Mouse (Mus musculus) midbrain, embryonic 11.5 days (tissue): ENCODE data around the gene 2200002J24Rik. TPM values are rescaled to one million over a fixed set of nuclear protein-coding genes. Genes with fewer than 3 reads are reported as not detected.

Experiments used
- ATAC-seq: fragments of 200-750 bp; cut with Nextera tagmentation; 2 replicates; pipeline ENCODE4 v1.8.0; 2017; ENCODE audit warnings: moderate TSS enrichment, moderate library complexity; ENCODE audit not compliant: low FRiP score
- DNase-seq: peaks from one replicate; pipeline ENCODE4 v3.0.0; 2015; ENCODE audit warnings: low spot score; ENCODE audit errors: missing footprints
- H3K27ac ChIP-seq: fragments of 300-500 bp; sonication (generic); 2 replicates; pipeline ENCODE4 v1.5.1; 2014; ENCODE audit warnings: low read depth, low read length
- H3K27me3 ChIP-seq: fragments of 300-500 bp; sonication (generic); 2 replicates; pipeline ENCODE4 v1.6.1; 2014; ENCODE audit warnings: mild to moderate bottlenecking, low read length, moderate library complexity, mixed read lengths; ENCODE audit not compliant: control insufficient read depth, insufficient read depth
- H3K36me3 ChIP-seq: fragments of 300-500 bp; sonication (generic); 2 replicates; pipeline ENCODE4 v1.6.1; 2014; ENCODE audit warnings: mild to moderate bottlenecking, low read length, moderate library complexity, mixed read lengths; ENCODE audit not compliant: control insufficient read depth, insufficient read depth
- H3K4me1 ChIP-seq: fragments of 300-500 bp; sonication (generic); 2 replicates; pipeline ENCODE4 v1.6.1; 2014; ENCODE audit warnings: low read length; ENCODE audit not compliant: control insufficient read depth, insufficient read depth
- H3K4me2 ChIP-seq: fragments of 300-500 bp; sonication (generic); 2 replicates; pipeline ENCODE4 v1.6.1; 2014; ENCODE audit warnings: mild to moderate bottlenecking, moderate library complexity
- H3K4me3 ChIP-seq: fragments of 300-500 bp; sonication (generic); 2 replicates; pipeline ENCODE4 v1.5.1; 2014; ENCODE audit warnings: low read depth, low read length
- H3K9ac ChIP-seq: fragments of 300-500 bp; sonication (generic); 2 replicates; pipeline ENCODE4 v1.6.1; 2014; ENCODE audit warnings: low read length
- H3K9me3 ChIP-seq: fragments of 300-500 bp; sonication (generic); 2 replicates; pipeline ENCODE4 v1.6.1; 2016; ENCODE audit warnings: low read length; ENCODE audit not compliant: control insufficient read depth
- WGBS: fragments of 180-500 bp; shearing (Covaris S2); extraction: QIAGEN DNeasy Blood & Tissue Kit; methylation state at CpG from one replicate; pipeline ENCODE4 v1.1.7; 2014; 5-methylcytosine and 5-hydroxymethylcytosine counted together
- polyA plus RNA-seq: library from polyadenylated mRNA; unstranded; fragments of >200 nt; fragmentation: Nextera tagmentation; extraction: Ambion mirVana; gene quantifications from 2 replicates; pipeline ENCODE4 v1.2.1, GENCODE M21; 2014

The 2200002J24Rik gene
- polyA plus RNA-seq, 1 experiment from 2014 or later, result not detected

- WGBS, result 80% methylated on average over 2 of the region's 2 CpGs
- H3K36me3 ChIP-seq, result no peaks in the 10 kb centered on the region
- H3K27ac ChIP-seq, result no peak overlapping the region
- H3K27me3 ChIP-seq, result peaks cover 5% of the 10 kb centered on the region
- no peaks in the 10 kb centered on the region for H3K4me1 ChIP-seq
- ATAC-seq, result no peak
- no peak overlapping the region for H3K9ac ChIP-seq
- no peaks in the 10 kb centered on the region for H3K9me3 ChIP-seq
- DNase-seq, result no peak
- no peak overlapping the region for H3K4me3 ChIP-seq
- no peak overlapping the region for H3K4me2 ChIP-seq
Measured at GRCm38 (mm10) chr7:30683425-30683824, 15.3 kb upstream of the 2200002J24Rik start.

DNA sequence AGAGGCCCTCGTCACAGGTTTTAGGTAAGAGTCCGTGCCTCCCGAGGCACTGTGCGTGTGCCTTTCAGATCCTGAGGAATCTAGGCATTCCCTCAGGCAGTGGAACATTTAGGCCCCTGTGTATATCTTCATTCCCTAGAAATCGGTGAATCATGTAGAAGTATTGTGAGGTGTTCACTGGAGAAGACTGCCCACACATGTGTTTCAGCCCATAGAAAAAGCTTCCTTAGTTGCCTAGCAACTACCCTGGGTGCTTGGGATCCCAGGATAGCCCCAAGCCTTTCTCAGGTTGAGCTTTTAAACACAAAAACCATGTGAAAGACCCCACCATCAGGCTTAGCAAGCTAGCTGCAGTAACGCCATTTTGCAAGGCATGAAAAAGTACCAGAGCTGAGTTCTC is 10.4 kb upstream of the 2200002J24Rik start:
- DNase-seq (no peak), ATAC-seq (no peak)
- 69% methylated on average over 6 of the region's 6 CpGs for WGBS
- Histone ChIP-seq H3K4me1 (no peaks in the 10 kb centered on the region), H3K36me3 (no peaks in the 10 kb centered on the region), H3K9me3 (no peaks in the 10 kb centered on the region), H3K27ac (no peak overlapping the region), H3K4me3 (no peak overlapping the region), H3K9ac (no peak overlapping the region), H3K4me2 (no peak overlapping the region), H3K27me3 (peaks cover 5% of the 10 kb centered on the region)

DNA sequence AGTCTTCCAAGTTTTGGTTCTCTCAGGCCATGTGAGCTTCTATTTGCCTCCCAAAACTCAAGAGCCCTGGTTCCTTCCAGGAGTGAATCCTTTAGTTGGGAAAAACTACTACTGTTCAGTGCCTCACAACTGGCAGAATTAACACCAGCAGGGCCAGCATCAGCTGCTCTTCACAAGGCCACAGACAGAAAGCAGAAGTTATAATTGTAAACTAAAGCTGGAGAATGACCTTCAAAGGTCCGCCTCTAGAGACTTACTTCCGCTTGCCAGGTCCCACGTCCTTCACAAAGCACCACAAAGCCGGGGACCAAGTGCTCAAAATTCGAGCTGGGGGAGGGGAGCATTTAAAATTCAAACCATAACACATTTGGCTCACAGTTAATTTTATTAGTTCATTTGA is 625 bp upstream of the 2200002J24Rik start:
- Histone ChIP-seq H3K4me2 (no peak overlapping the region), H3K36me3 (no peaks in the 10 kb centered on the region), H3K9ac (no peak overlapping the region), H3K4me1 (no peaks in the 10 kb centered on the region), H3K27ac (no peak overlapping the region), H3K4me3 (no peak overlapping the region), H3K27me3 (no peaks in the 10 kb centered on the region), H3K9me3 (no peaks in the 10 kb centered on the region)
- 70% methylated on average over 5 of the region's 5 CpGs for WGBS
- DNase-seq (no peak), ATAC-seq (no peak)

DNA sequence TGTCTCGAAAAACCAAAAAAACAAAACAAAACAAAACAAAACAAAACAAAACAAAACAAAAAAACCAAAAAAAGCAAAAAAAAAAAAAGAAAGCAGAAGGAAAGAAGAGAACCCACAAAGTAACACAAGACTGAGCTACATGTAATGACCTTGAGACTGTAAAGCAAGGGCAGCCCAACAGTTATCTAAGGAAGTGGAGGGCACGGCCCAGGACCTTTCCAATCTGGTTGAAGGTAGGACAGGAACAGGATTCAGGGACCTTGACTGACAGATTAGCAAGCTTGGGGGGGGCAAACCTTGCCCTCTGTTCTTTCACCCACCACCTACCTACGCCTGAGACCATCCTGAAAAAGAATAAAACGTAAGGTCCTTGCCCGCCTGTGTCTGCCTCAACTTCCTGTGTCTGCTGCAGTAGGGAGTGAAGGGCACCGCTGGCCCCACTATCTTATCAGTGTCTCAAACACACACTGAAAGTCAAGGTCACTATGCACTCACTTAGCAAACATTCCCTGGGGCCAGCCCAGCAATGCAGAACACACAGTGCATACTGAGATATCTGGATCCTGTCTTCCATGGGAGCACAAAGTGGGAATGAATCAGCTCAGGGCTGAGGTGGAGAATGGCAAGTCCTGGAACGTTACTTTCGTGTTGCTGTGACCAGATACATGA is 7.6 kb downstream of the 2200002J24Rik start:
- H3K27me3 ChIP-seq, result no peaks in the 10 kb centered on the region
- H3K9ac ChIP-seq, result no peak overlapping the region
- H3K4me1 ChIP-seq, result no peaks in the 10 kb centered on the region
- no peaks in the 10 kb centered on the region for H3K36me3 ChIP-seq
- H3K4me2 ChIP-seq, result no peak overlapping the region
- no peak for ATAC-seq
- H3K9me3 ChIP-seq, result no peaks in the 10 kb centered on the region
- no peak overlapping the region for H3K4me3 ChIP-seq
- WGBS, result 79% methylated on average over 8 of the region's 8 CpGs
- no peak for DNase-seq
- H3K27ac ChIP-seq, result no peak overlapping the region

- Histone ChIP-seq H3K4me2 (no peak overlapping the region), H3K4me3 (no peak overlapping the region), H3K36me3 (no peaks in the 10 kb centered on the region), H3K27me3 (no peaks in the 10 kb centered on the region), H3K4me1 (no peaks in the 10 kb centered on the region), H3K9me3 (no peaks in the 10 kb centered on the region), H3K27ac (no peak overlapping the region), H3K9ac (no peak overlapping the region)
- WGBS, result 87% methylated on average over 1 of the region's 1 CpGs
- ATAC-seq (no peak), DNase-seq (no peak)
Measured at GRCm38 (mm10) chr7:30707441-30707840, 8.7 kb downstream of the 2200002J24Rik start.

GRCm38 (mm10) chr7:30711942-30712341 is 13.2 kb downstream of the 2200002J24Rik start, which contains the start of gene Atp4a:
Gene Atp4a (plus strand): TSS chr7:30712209.
- Histone ChIP-seq H3K9ac (no peak within 1 kb of the TSS), H3K27ac (no peak within 1 kb of the TSS), H3K9me3 (no peaks in the 10 kb centered on the region), H3K4me1 (peaks cover 1% of the 10 kb centered on the region; the same call in 1 of the 2 replicates), H3K27me3 (peaks cover 5% of the 10 kb centered on the region), H3K4me3 (no peak within 1 kb of the TSS), H3K36me3 (no peaks in the 10 kb centered on the region), H3K4me2 (no peak within 1 kb of the TSS)
- DNase-seq (no peak), ATAC-seq (no peak)
- 85% methylated on average over 3 of the region's 3 CpGs for WGBS

- H3K9ac ChIP-seq, result peak overlapping the region; percentile 44
- H3K4me1 ChIP-seq, result peaks cover 7% of the 10 kb centered on the region
- ATAC-seq (peak; percentile 96), DNase-seq (peak; percentile 97)
- H3K27ac ChIP-seq, result no peak overlapping the region
- H3K9me3 ChIP-seq, result no peaks in the 10 kb centered on the region
- peak overlapping the region; percentile 59 for H3K4me2 ChIP-seq
- H3K4me3 ChIP-seq, result peak overlapping the region; percentile 30
- WGBS, result 2% methylated on average over 43 of the region's 43 CpGs
- peaks cover 5% of the 10 kb centered on the region for H3K27me3 ChIP-seq
- H3K36me3 ChIP-seq, result no peaks in the 10 kb centered on the region
Measured at GRCm38 (mm10) chr7:30717006-30717715, 18.4 kb downstream of the 2200002J24Rik start.

GRCm38 (mm10) chr7:30717716-30718046 is 19.0 kb downstream of the 2200002J24Rik start:
- Histone ChIP-seq H3K27me3 (peaks cover 5% of the 10 kb centered on the region), H3K9me3 (no peaks in the 10 kb centered on the region), H3K4me1 (peaks cover 7% of the 10 kb centered on the region), H3K4me3 (peak overlapping the region; percentile 30), H3K4me2 (peak overlapping the region; percentile 59), H3K9ac (peak overlapping the region; percentile 44), H3K36me3 (no peaks in the 10 kb centered on the region), H3K27ac (no peak overlapping the region)
- DNase-seq (no peak), ATAC-seq (no peak)
- WGBS, result 8% methylated on average over 14 of the region's 14 CpGs

DNA sequence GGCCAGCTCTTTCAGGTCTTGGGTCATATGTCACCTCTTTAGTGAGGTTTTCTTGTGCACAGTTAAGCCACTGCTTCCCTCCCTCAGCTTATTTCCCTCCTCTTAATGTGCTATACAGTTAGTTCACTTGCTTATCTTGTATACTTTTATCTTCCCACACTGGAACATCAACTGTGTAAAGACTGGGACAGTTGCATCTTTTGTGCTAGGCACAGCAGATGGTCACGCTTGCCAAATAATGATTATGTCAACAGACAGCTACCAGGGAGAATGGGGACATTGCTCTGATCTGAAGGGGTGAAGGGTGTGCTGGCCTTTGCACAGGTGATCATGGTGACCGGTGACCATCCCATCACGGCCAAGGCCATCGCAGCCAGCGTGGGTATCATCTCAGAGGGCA is 20.9 kb downstream of the 2200002J24Rik start:
- Histone ChIP-seq H3K4me1 (peaks cover 7% of the 10 kb centered on the region), H3K4me3 (no peak overlapping the region), H3K4me2 (no peak overlapping the region), H3K9me3 (no peaks in the 10 kb centered on the region), H3K27ac (no peak overlapping the region), H3K9ac (no peak overlapping the region), H3K36me3 (no peaks in the 10 kb centered on the region), H3K27me3 (peaks cover 5% of the 10 kb centered on the region)
- no peak for DNase-seq
- WGBS, result 93% methylated on average over 5 of the region's 5 CpGs
- ATAC-seq, result no peak
